Comparison of ENCODE assay signal across 8 mouse cellular contexts in genomic region chr10:123005237-123006185, GRCm38 (mm10).
DNase-seq lines count a peak whose midpoint lies in the region; ATAC-seq and TF ChIP-seq lines count a peak whose summit lies in the region.

No protein-coding gene starts in this region.

- no peaks in the 10 kb centered on the region for H3K9me3 ChIP-seq in lung, postnatal 0 days (ENCODE audit: low read length)

- no peaks in the 10 kb centered on the region for H3K36me3 ChIP-seq in heart, adult 2 months (ENCODE audit: control insufficient read depth, insufficient read depth, low read length)
- H3K36me3 ChIP-seq in lung, postnatal 0 days (ENCODE audit: insufficient read depth, low read length): peaks cover 25% of the 10 kb centered on the region; the same call in 1 of the 2 replicates

- no peak overlapping the region for H3K9ac ChIP-seq in heart, adult 2 months (ENCODE audit: low read depth, low read length)
- H3K9ac ChIP-seq in lung, postnatal 0 days (replicated peaks; ENCODE audit: low read depth): no peak overlapping the region

- H3K27ac ChIP-seq in heart, adult 2 months: no peak overlapping the region
- H3K27ac ChIP-seq in lung, postnatal 0 days (ENCODE audit: low read length): peak overlapping the region; percentile 60; the same call in 1 of the 2 replicates

- no peaks in the 10 kb centered on the region for H3K27me3 ChIP-seq in heart, adult 2 months (ENCODE audit: control insufficient read depth, insufficient read depth, low read length)
- H3K27me3 ChIP-seq in lung, postnatal 0 days (replicated peaks; ENCODE audit: insufficient read depth, low read length): no peaks in the 10 kb centered on the region

- DNase-seq in heart, adult 2 months: no peak
- DNase-seq in heart, postnatal 4 days: no peak
- DNase-seq in CD4-positive, CD25-positive, alpha-beta regulatory T cell, adult 2 months (ENCODE audit: low read depth, low spot score): peak; percentile 78
- DNase-seq in embryo, embryonic 11 days: peak; percentile 78
- DNase-seq in lung, postnatal 0 days (ENCODE audit: low spot score): peak; percentile 84
- DNase-seq in urinary bladder, adult 18-20 months (ENCODE audit: low spot score in 2 of 2): no peak
- no peak for DNase-seq in right cerebral cortex, postnatal 4 days
- no peak for DNase-seq in urinary bladder, postnatal 14 days (ENCODE audit: low spot score)

- TF ChIP-seq EP300 in heart, adult 2 months (IDR thresholded peaks at IDR 0.05; ENCODE audit: insufficient read depth, low read depth, low read length): no peak
- 0 out of 2 replicates have a peak, but pooled peaks have one; percentile 32 for TF ChIP-seq EP300 in lung, postnatal 0 days (IDR thresholded peaks at IDR 0.05)

- peak; percentile 91 for TF ChIP-seq CTCF in heart, adult 2 months (IDR thresholded peaks at IDR 0.05)
- TF ChIP-seq CTCF in lung, postnatal 0 days (IDR thresholded peaks at IDR 0.05): peak; percentile 81

- 88% methylated on average over 20 of the region's 20 CpGs for WGBS in heart, adult 2 months
- WGBS in lung, postnatal 0 days: 91% methylated on average over 20 of the region's 20 CpGs

- ATAC-seq in lung, postnatal 0 days: peak; percentile 39

- no peak overlapping the region for H3K4me3 ChIP-seq in heart, adult 2 months
- H3K4me3 ChIP-seq in lung, postnatal 0 days (ENCODE audit: low read depth, low read length): no peak overlapping the region

- no peaks in the 10 kb centered on the region for H3K79me2 ChIP-seq in heart, adult 2 months (replicated peaks; ENCODE audit: control insufficient read depth, insufficient read depth, low read length)

- H3K4me1 ChIP-seq in heart, adult 2 months (ENCODE audit: control insufficient read depth, insufficient read depth, low read length): no peaks in the 10 kb centered on the region
- H3K4me1 ChIP-seq in lung, postnatal 0 days (ENCODE audit: insufficient read depth, low read depth, low read length): no peaks in the 10 kb centered on the region

- TF ChIP-seq POLR2A in heart, adult 2 months (IDR thresholded peaks at IDR 0.05; ENCODE audit: insufficient read depth, low read depth, low read length): no peak

- no peak overlapping the region for H3K4me2 ChIP-seq in lung, postnatal 0 days (replicated peaks; ENCODE audit: low read depth, low read length)

- intact Hi-C loops in heart, adult 2 months (cut with DNase I): loop anchor here (1.0 to 5.0 kb wide), 4 partner anchors 15 to 453 kb away; partner anchors contain the start of gene Ppm1h

Comparison
In these comparisons a context has a peak if more than half of its experiments do, and no peak if none do; other contexts are left out.
1. DNase-seq: peak in CD4-positive, CD25-positive, alpha-beta regulatory T cell, adult 2 months (single experiment), embryo, embryonic 11 days (single experiment) and lung, postnatal 0 days (single experiment); none in heart, adult 2 months (0 of 2), heart, postnatal 4 days (single experiment), urinary bladder, adult 18-20 months (0 of 2), right cerebral cortex, postnatal 4 days (single experiment) and urinary bladder, postnatal 14 days (single experiment).